Mouse (Mus musculus): Measurements from ENCODE around the gene Rab10. TPM values are rescaled to one million over a fixed set of nuclear protein-coding genes. Genes with fewer than 3 reads are reported as not detected.
A peak's percentile ranks its signal among the peaks of the same experiment; 100 is the strongest.

Rab10 gene
- 68.7 and 75.2 TPM in 2 replicates for polyA plus RNA-seq (2015; fragmentation: Nextera tagmentation; extraction: Ambion mirVana)

DNA sequence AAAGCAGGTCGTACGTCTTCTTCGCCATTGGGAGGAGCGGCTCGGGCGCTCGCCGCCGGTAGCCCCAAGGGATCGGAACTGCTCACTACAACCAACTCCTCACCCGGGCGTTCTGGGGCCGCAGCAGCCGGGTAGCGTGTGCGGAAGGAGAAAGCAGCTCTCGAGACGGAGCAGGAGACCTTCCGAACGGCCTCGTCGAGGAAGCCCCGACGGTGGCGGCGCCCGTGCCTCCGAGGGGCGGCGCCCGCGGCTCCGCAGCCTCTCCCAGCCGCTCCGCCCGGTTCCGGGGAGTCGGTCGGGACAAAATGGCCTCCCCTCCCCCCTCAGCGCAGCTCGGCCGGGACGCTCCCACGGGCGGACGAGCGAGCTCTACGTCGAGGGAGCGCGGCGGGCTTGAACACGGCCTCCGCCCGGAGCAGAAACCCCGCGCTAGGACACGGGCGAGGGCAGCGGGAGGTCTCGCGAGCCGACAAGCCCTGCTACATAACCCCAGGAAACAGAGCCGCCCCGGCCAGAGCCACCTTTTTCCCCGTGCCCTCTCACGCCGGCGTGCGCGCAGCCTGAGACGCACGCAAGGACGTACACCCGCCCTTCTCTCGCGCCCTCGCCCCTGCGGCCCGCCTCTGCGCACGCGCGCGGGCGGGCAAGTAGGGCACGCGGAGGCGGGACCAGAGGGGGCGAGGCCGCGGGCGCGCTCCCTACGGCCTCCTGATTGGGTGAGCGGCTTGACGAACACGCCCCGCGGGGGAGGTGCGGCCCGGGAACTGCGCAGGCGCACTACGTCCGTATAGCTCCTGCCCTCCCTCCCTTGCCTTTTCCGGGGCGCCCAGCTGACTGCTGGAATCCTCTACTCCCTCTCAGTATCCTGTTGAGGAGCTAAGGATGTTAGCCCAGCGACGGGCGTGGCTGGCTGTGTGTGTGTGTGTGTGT, at the start of gene Rab10:
TSS of gene Rab10 (minus strand) at position 579 of the 930 bp plus-strand sequence.
- peak within 1 kb of the TSS; percentile 76 for H3K9ac ChIP-seq
- H3K36me3 ChIP-seq, result no peaks in the 10 kb centered on the region
- H3K4me2 ChIP-seq (replicated peaks), result peak within 1 kb of the TSS; percentile 72
- ATAC-seq, result peak; percentile 98
- peak within 1 kb of the TSS; percentile 76 for H3K4me3 ChIP-seq (replicated peaks)
- no peaks in the 10 kb centered on the region; the same call in 1 of the 2 replicates for H3K4me1 ChIP-seq (replicated peaks)
- peak within 1 kb of the TSS; percentile 98 for H3K27ac ChIP-seq
- H3K27me3 ChIP-seq (replicated peaks), result no peaks in the 10 kb centered on the region
- H3K9me3 ChIP-seq, result no peaks in the 10 kb centered on the region
- WGBS, result under 1% methylated on average over 110 of the region's 111 CpGs

DNA sequence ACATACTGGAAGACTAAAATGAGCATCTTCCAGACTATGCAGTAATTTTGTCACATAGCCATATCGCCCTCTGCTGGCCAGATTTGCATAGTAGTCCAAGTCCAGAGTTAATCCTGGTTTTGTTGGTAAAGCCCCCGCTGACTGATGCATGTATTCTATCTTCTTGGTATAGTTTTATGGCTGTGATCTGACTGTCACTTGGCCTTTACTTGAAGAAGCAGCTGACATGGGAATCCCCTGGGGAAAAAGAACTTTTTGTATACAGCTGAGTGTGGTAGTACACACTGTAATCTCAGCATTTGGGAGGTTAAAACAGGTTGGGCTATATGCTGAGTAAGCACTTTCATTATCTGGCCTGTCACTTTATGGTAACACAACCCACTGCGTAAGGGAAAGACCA, 49.5 kb upstream of the Rab10 start:
- no peak overlapping the region for H3K27ac ChIP-seq
- no peak overlapping the region for H3K4me3 ChIP-seq (replicated peaks)
- H3K9me3 ChIP-seq, result no peaks in the 10 kb centered on the region
- no peaks in the 10 kb centered on the region for H3K27me3 ChIP-seq (replicated peaks)
- ATAC-seq, result 0 out of 2 replicates have a peak, but pooled peaks have one; percentile 50
- 25% methylated on average over 3 of the region's 3 CpGs for WGBS
- H3K9ac ChIP-seq, result no peak overlapping the region
- H3K4me2 ChIP-seq (replicated peaks), result peak overlapping the region; percentile 24; the same call in 1 of the 2 replicates
- H3K4me1 ChIP-seq (replicated peaks), result no peaks in the 10 kb centered on the region
- H3K36me3 ChIP-seq, result no peaks in the 10 kb centered on the region

DNA sequence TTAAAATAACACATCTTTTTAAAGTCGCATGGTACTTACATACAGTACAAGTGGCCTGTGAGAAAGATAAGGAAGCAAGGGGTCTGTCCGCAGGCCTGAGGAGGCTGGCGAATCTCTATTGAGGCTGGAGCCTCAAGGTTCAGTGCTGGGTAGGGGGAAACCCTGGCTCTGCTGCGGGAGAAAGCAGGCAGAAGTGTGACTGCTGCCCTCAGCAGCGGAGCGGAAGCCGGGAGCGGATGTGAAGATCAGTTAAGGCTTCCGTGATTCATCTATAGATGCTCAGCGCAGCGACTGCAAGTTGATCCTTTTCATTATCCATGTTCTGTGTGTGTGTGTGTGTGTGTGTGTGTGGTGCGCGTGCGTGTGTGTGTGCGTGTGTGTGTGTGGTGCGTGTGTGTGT, 47.1 kb upstream of the Rab10 start:
- Histone ChIP-seq H3K36me3 (no peaks in the 10 kb centered on the region), H3K27ac (no peak overlapping the region), H3K4me3 (replicated peaks) (peak overlapping the region; percentile 15), H3K27me3 (replicated peaks) (no peaks in the 10 kb centered on the region), H3K9me3 (no peaks in the 10 kb centered on the region), H3K4me1 (replicated peaks) (no peaks in the 10 kb centered on the region), H3K4me2 (replicated peaks) (peak overlapping the region; percentile 36; the same call in 1 of the 2 replicates), H3K9ac (no peak overlapping the region)
- no peak for ATAC-seq
- 55% methylated on average over 16 of the region's 16 CpGs for WGBS

DNA sequence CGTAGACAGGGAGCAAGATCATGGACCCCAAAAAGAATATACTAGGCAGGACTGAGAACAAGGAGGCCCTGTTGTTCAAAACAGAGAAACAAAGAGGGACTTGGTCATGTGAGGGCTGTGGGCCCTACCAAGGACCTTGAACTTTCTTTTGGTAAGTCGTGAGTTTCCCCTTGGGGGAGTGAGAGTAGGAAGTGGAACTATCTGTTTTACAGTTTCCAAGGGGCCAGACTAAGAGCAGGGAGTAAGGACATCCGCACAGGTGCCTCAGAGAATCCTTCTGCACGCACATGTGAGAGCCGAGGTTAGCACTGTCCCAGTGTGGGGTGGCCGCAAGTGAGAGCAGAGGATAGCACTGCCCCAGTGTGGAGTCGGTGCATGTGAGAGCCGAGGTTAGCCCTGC, 45.3 kb upstream of the Rab10 start:
- no peak for ATAC-seq
- Histone ChIP-seq H3K9me3 (no peaks in the 10 kb centered on the region), H3K36me3 (no peaks in the 10 kb centered on the region), H3K9ac (no peak overlapping the region), H3K27me3 (replicated peaks) (no peaks in the 10 kb centered on the region), H3K4me2 (replicated peaks) (no peak overlapping the region), H3K4me3 (replicated peaks) (no peak overlapping the region), H3K27ac (no peak overlapping the region), H3K4me1 (replicated peaks) (no peaks in the 10 kb centered on the region)
- 76% methylated on average over 8 of the region's 8 CpGs for WGBS

DNA sequence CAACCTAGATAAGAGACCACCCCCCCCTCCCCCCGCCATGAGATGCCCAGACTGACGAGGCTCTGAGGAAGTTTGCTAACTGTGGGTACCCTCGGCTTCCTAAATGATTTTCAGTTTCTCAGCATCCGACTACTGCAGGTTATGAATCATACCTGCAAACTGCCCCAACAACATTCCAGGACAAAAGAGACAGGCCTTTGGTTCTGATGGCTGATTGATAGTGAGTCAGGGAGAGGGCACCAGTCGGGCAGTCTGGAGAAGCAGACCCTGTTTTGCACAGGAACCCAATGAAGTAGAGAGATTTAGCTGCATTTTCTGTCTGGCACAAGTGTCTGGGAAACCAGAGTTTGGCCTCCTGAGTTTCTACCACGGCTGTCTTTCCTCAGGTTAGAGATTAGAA, 42.4 kb upstream of the Rab10 start:
- no peak overlapping the region for H3K27ac ChIP-seq

DNA sequence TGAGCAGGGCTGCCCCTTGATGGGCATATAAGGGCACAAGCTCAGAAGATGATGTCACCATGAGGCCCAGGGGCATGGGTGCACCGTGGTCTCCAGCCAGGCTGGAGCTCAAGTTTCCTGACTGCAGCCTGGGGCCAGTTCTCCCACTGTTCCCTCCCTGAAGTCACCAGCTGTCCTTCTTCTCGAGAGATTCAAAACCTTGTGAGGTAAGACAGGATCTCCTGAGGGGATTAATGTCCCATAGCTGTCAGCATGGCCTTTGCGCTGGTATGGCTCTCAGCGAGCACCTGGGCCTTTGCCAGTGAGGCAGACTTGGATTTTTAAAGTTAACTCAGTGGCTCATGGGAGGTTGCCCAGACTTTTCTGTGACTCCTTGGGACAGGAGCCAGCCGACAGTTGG, 40.4 kb upstream of the Rab10 start:
- 65% methylated on average over 5 of the region's 5 CpGs for WGBS
- Histone ChIP-seq H3K27me3 (replicated peaks) (no peaks in the 10 kb centered on the region), H3K9me3 (no peaks in the 10 kb centered on the region), H3K36me3 (no peaks in the 10 kb centered on the region), H3K4me2 (replicated peaks) (no peak overlapping the region), H3K4me1 (replicated peaks) (no peaks in the 10 kb centered on the region), H3K4me3 (replicated peaks) (no peak overlapping the region), H3K9ac (no peak overlapping the region), H3K27ac (no peak overlapping the region)
- ATAC-seq, result no peak

More for the DNA sequence above, 42.4 kb upstream of the Rab10 start:
- Histone ChIP-seq H3K9me3 (no peaks in the 10 kb centered on the region), H3K4me2 (replicated peaks) (no peak overlapping the region), H3K4me3 (replicated peaks) (no peak overlapping the region), H3K27me3 (replicated peaks) (no peaks in the 10 kb centered on the region), H3K4me1 (replicated peaks) (no peaks in the 10 kb centered on the region), H3K36me3 (no peaks in the 10 kb centered on the region), H3K9ac (no peak overlapping the region)
- 64% methylated on average over 6 of the region's 6 CpGs for WGBS
- ATAC-seq, result no peak

DNA sequence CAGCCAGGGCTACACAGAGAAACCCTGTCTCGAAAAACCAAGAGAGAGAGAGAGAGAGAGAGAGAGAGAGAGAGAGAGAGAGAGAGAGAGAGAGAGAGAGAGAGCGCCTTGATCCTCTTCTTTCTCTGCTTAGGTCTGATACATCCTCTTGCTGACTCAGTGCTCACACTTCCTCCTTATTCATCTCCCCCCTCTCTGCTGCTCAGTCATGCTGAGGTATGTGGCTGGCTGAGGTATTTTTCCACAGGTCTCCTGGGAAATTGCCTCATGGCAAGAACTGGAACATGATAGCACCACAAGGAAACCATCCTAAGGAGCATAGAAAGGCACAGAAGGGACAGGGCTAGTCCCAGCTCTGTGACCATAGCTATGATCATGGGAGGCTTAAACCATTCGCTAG, 39.6 kb upstream of the Rab10 start:
- H3K4me2 ChIP-seq (replicated peaks), result no peak overlapping the region
- no peak for ATAC-seq
- H3K4me3 ChIP-seq (replicated peaks), result no peak overlapping the region
- 72% methylated on average over 2 of the region's 3 CpGs for WGBS
- no peaks in the 10 kb centered on the region for H3K27me3 ChIP-seq (replicated peaks)
- H3K4me1 ChIP-seq (replicated peaks), result no peaks in the 10 kb centered on the region
- no peaks in the 10 kb centered on the region for H3K36me3 ChIP-seq
- H3K9ac ChIP-seq, result no peak overlapping the region
- no peaks in the 10 kb centered on the region for H3K9me3 ChIP-seq
- H3K27ac ChIP-seq, result no peak overlapping the region

DNA sequence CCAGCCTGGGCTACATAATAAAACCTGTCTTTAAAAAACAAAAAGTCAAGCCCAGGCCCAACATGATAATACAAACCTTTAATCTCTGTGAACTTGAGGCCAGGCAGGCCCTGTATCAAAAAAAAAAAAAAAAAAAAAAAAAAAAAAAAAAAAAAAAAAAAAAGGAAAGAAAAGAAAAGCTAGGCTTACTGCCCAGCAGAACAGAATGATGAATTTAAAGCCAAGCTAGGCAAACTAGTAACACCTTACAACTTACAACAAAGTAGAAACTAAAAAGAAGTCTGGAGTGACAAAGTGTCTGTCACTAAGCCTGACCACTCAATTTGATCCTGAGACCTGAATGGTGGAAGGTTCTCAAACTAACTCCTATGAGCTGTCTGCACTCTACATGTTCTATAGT, 37.9 kb upstream of the Rab10 start:
- Histone ChIP-seq H3K36me3 (no peaks in the 10 kb centered on the region), H3K4me1 (replicated peaks) (no peaks in the 10 kb centered on the region), H3K4me2 (replicated peaks) (no peak overlapping the region), H3K27ac (no peak overlapping the region), H3K4me3 (replicated peaks) (no peak overlapping the region), H3K27me3 (replicated peaks) (no peaks in the 10 kb centered on the region), H3K9me3 (no peaks in the 10 kb centered on the region), H3K9ac (no peak overlapping the region)
- no peak for ATAC-seq

DNA sequence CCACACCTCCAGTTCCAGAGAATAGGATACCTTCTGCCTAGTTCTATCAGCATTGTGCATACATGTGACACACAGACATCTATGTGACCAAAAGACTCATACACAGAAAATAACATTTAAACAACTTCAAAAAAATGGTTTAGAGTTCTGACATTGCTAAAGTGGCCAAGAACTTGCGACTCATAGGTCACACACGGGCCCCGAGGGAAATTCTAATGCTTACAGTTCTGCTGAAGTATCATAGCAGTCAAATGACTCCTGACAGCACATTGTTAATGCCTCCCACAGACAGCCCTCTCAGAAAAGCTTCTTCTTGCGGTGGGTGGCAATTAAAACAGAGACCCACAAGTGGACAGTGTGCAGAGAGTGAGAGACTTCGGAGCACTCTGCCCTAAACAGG, 35.3 kb upstream of the Rab10 start:
- Histone ChIP-seq H3K9me3 (no peaks in the 10 kb centered on the region), H3K4me1 (replicated peaks) (no peaks in the 10 kb centered on the region), H3K9ac (no peak overlapping the region), H3K36me3 (no peaks in the 10 kb centered on the region), H3K4me3 (replicated peaks) (no peak overlapping the region), H3K27ac (no peak overlapping the region), H3K4me2 (replicated peaks) (no peak overlapping the region), H3K27me3 (replicated peaks) (no peaks in the 10 kb centered on the region)
- no peak for ATAC-seq
- 88% methylated on average over 5 of the region's 5 CpGs for WGBS

DNA sequence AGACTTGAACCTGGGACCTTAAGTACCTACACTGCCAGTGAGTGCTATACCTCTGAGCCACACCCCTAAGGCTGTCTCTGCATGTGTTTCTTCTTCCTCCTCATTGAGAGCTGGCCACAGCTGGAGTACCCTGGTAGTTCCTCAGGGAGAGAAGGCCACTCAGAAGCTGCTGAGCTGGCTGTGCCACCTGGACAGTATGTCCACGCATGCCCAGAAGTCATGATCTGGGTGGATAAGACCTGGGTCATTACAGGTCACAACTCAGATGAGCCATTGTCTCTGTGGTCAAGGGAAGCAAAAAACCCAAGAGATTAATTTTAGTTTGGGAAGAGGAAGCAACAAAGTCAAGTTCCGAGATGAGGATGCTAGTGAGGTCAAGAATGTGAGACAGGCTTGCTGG, 34.4 kb upstream of the Rab10 start:
- Histone ChIP-seq H3K27ac (no peak overlapping the region), H3K36me3 (no peaks in the 10 kb centered on the region), H3K4me3 (replicated peaks) (no peak overlapping the region), H3K9me3 (no peaks in the 10 kb centered on the region), H3K4me2 (replicated peaks) (no peak overlapping the region), H3K27me3 (replicated peaks) (no peaks in the 10 kb centered on the region), H3K4me1 (replicated peaks) (no peaks in the 10 kb centered on the region), H3K9ac (no peak overlapping the region)
- ATAC-seq, result no peak
- WGBS, result 88% methylated on average over 2 of the region's 2 CpGs

DNA sequence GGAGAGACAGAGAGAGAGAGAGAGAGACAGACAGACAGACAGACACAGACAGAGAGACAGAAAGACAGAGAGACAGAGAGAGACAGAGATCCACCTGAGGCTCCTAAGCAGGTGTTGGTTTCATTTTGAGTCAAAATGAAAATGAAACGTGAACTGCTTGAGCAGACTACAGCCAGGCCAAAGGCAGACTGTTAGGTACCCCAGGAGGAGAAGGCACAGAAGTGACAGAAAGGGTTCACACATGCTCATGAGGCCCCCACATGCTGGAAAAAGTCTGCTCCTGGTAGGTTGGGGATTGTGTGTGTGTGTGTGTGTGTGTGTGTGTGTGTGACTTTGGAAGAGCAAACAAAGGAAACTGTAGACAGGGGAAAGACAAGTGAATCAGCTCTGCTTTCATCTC, 29.2 kb upstream of the Rab10 start:
- Histone ChIP-seq H3K9ac (no peak overlapping the region), H3K4me1 (replicated peaks) (no peaks in the 10 kb centered on the region), H3K27me3 (replicated peaks) (no peaks in the 10 kb centered on the region), H3K9me3 (no peaks in the 10 kb centered on the region), H3K4me3 (replicated peaks) (no peak overlapping the region), H3K4me2 (replicated peaks) (no peak overlapping the region), H3K36me3 (no peaks in the 10 kb centered on the region), H3K27ac (no peak overlapping the region)
- no peak for ATAC-seq
- WGBS, result 75% methylated on average over 1 of the region's 1 CpGs

DNA sequence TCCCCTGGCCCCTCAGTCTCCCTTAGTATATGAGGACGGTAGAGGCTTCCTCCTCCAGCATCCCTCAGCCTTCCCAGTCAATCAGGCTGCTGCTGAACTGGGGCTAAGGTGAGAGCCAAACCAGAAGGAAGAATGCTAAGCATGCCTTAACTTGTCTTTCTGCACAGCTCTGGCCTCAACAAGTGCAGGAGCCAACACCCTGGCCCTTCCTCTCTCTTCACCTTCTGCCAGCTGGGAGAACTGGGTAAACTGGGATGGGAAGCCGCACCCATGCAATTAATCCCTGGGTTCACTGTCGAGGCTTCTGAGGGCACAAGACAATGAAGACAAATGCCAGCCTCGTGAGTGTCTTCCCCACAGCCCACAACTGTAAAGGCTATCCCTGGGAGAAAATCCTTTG, 19.9 kb upstream of the Rab10 start:
- H3K27ac ChIP-seq, result no peak overlapping the region
- H3K4me3 ChIP-seq (replicated peaks), result no peak overlapping the region
- no peak for ATAC-seq
- H3K4me1 ChIP-seq (replicated peaks), result no peaks in the 10 kb centered on the region
- no peaks in the 10 kb centered on the region for H3K9me3 ChIP-seq
- H3K36me3 ChIP-seq, result no peaks in the 10 kb centered on the region
- 80% methylated on average over 4 of the region's 4 CpGs for WGBS
- no peaks in the 10 kb centered on the region for H3K27me3 ChIP-seq (replicated peaks)
- no peak overlapping the region for H3K9ac ChIP-seq
- H3K4me2 ChIP-seq (replicated peaks), result no peak overlapping the region

DNA sequence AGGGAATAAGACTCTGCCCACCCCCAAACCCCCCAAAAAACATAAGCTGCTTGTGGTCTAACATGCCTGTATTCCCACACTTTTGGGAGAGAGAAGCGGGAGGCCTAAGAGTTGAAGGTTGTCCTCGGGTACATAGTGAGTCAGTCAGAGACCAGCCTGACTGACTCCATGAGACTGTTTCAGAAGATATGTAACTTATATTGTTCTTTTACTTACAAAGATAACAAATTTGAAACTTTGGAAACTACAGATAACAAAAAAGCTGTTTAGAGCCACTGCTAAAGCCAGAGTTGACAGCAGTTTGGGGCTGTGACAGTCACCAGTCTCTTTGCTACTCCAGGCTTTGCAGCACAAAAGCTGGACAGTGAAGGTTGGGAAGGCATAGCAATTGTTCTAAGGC, 15.5 kb upstream of the Rab10 start:
- Histone ChIP-seq H3K4me3 (replicated peaks) (no peak overlapping the region), H3K27ac (no peak overlapping the region), H3K27me3 (replicated peaks) (no peaks in the 10 kb centered on the region), H3K4me2 (replicated peaks) (no peak overlapping the region), H3K4me1 (replicated peaks) (no peaks in the 10 kb centered on the region), H3K9me3 (no peaks in the 10 kb centered on the region), H3K36me3 (no peaks in the 10 kb centered on the region), H3K9ac (no peak overlapping the region)
- WGBS, result 86% methylated on average over 2 of the region's 2 CpGs
- ATAC-seq, result no peak
